Mouse (Mus musculus): ENCODE measurements around the gene Cfap300.

Cfap300 gene

GRCm38 (mm10) chr9:8042338-8043043, at the start of gene Cfap300:
Gene Cfap300, minus strand, starts transcription at chr9:8042823.
- peak; percentile 92 for DNase-seq (ENCODE audit: low spot score)

- DNase-seq (ENCODE audit: low spot score): no peak
These were observed 36.3 kb upstream of the Cfap300 start for GRCm38 (mm10) chr9:8078882-8079281.

GRCm38 (mm10) chr9:8074345-8074744, 31.7 kb upstream of the Cfap300 start:
- no peak for DNase-seq (ENCODE audit: low spot score)

- DNase-seq (ENCODE audit: low spot score): no peak
These were observed 30.7 kb upstream of the Cfap300 start for GRCm38 (mm10) chr9:8073203-8073755.

GRCm38 (mm10) chr9:8059636-8060035, 17.0 kb upstream of the Cfap300 start:
- DNase-seq (ENCODE audit: low spot score): no peak

- DNase-seq (ENCODE audit: low spot score): peak; percentile 11
These were observed 12.2 kb upstream of the Cfap300 start for GRCm38 (mm10) chr9:8054831-8055230.

GRCm38 (mm10) chr9:8043044-8043387, 393 bp upstream of the Cfap300 start:
- DNase-seq (ENCODE audit: low spot score): no peak

- peak; percentile 40 for DNase-seq (ENCODE audit: low spot score)
These were observed 7.1 kb downstream of the Cfap300 start for GRCm38 (mm10) chr9:8035546-8035945.

- no peak for DNase-seq (ENCODE audit: low spot score)
These were observed 7.5 kb downstream of the Cfap300 start for GRCm38 (mm10) chr9:8035091-8035490.

GRCm38 (mm10) chr9:8034143-8034542, 8.5 kb downstream of the Cfap300 start:
- DNase-seq (ENCODE audit: low spot score): no peak

GRCm38 (mm10) chr9:8032847-8033246, 9.8 kb downstream of the Cfap300 start:
- DNase-seq (ENCODE audit: low spot score): no peak

GRCm38 (mm10) chr9:8018609-8019008, 24.0 kb downstream of the Cfap300 start:
- DNase-seq (ENCODE audit: low spot score): no peak

- no peak for DNase-seq (ENCODE audit: low spot score)
These were observed 25.2 kb downstream of the Cfap300 start for GRCm38 (mm10) chr9:8017253-8017913.

- peak; percentile 91 for DNase-seq (ENCODE audit: low spot score)
These were observed 38.1 kb downstream of the Cfap300 start, which contains the start of gene Yap1 for GRCm38 (mm10) chr9:8004370-8004991. Gene Yap1, minus strand, starts transcription at chr9:8004596.

- DNase-seq (ENCODE audit: low spot score): peak; percentile 87
These were observed 39.0 kb downstream of the Cfap300 start for GRCm38 (mm10) chr9:8003301-8004271.

- DNase-seq (ENCODE audit: low spot score): peak; percentile 20
These were observed 39.8 kb downstream of the Cfap300 start for GRCm38 (mm10) chr9:8002806-8003205.

GRCm38 (mm10) chr9:8001352-8001751, 41.3 kb downstream of the Cfap300 start:
- no peak for DNase-seq (ENCODE audit: low spot score)

GRCm38 (mm10) chr9:7994275-7994674, 48.3 kb downstream of the Cfap300 start:
- no peak for DNase-seq (ENCODE audit: low spot score)

GRCm38 (mm10) chr9:7992651-7993050, 50.0 kb downstream of the Cfap300 start:
- no peak for DNase-seq (ENCODE audit: low spot score)

GRCm38 (mm10) chr9:7990897-7991296, 51.7 kb downstream of the Cfap300 start:
- no peak for DNase-seq (ENCODE audit: low spot score)

- no peak for DNase-seq (ENCODE audit: low spot score)
These were observed 55.5 kb downstream of the Cfap300 start for GRCm38 (mm10) chr9:7987119-7987518.

- no peak for DNase-seq (ENCODE audit: low spot score)
These were observed 58.3 kb downstream of the Cfap300 start for GRCm38 (mm10) chr9:7984287-7984686.
